Mouse (Mus musculus) 3T3-L1 (cell line): Measurements from ENCODE around the gene Clec16a.

Source experiments
- DNase-seq: peaks from one replicate; pipeline ENCODE4 v3.0.0-alpha.2; 2015; ENCODE audit warnings: low read depth, low spot score

The Clec16a gene

DNA sequence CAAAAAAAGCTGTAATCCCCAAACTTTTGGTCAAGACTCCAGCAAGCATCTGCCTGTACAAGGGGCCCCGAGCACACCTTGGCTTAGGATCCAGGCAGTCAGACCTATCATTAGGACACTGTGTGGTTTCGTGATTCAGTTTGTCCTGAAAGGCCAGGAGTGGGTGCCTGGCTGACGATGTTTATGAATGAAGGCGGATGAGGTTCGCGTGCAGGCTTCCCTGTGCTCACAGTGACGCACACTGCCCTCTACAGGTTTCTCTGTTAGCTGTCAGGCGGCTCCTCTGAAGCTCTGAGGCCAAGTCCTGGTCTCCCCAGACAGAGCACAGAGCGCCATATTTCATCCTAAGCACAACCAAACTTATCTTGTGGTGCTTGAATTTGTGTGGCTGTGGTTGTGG lies 241.1 kb downstream of the Clec16a start:
- peak; percentile 99 for DNase-seq

GRCm38 (mm10) chr16:10786782-10787547 lies 241.8 kb downstream of the Clec16a start:
- DNase-seq, result peak; percentile 85

DNA sequence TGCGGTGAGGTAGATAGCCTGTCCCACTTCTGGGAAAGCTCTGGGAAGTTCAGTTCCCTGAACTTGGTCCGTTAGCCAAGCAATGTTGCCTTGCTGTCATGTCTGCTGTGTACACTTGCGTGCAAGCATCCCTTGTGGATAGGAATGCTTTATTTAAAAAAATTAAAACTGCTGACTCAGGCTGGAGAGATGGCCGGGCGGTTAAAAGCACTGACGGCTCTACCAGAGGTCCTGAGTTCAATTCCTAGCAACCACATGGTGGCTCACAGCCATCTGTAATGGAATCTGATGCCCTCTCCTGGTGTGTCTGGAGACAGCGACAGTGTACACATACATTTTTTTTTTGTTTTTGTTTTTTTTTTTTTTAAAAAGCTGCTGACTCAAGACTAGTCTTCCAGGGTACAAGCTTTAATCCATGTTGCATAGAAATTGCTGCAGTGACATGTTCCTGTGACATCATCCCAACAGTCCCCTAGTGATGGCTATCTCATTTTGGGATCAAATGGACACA lies 242.5 kb downstream of the Clec16a start:
- peak; percentile 54 for DNase-seq

GRCm38 (mm10) chr16:10788271-10788670 lies 243.1 kb downstream of the Clec16a start, which contains the start of gene Tnp2:
Tnp2 (minus strand) TSS chr16:10788660.
- no peak for DNase-seq

GRCm38 (mm10) chr16:10788866-10789265 lies 243.7 kb downstream of the Clec16a start:
- no peak for DNase-seq

DNA sequence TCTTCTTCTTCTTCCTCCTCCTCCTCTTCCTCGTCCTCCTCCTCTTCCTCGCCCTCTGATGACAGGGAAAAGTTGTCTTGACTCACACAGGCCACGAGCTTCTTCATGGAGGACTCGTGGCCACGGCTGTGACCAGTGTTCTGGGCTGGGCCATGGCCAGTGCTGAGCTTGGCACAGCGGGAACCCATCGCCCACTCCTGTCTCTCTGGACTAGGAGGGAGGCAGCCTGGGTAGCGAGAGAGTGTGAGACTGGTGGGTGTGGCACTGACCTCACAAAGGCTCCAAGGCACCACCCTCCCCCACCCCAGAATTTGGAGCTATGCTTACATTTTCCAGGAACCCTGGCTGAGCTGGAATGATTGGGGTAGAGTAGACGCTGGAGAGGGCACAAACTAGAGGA lies 245.6 kb downstream of the Clec16a start, which contains the start of gene Prm3:
Gene Prm3, minus strand, starts transcription at position 213 of the 400 bp plus-strand sequence.
- no peak for DNase-seq
